21 mouse cellular contexts compared by ENCODE assay signal in the genomic region with DNA sequence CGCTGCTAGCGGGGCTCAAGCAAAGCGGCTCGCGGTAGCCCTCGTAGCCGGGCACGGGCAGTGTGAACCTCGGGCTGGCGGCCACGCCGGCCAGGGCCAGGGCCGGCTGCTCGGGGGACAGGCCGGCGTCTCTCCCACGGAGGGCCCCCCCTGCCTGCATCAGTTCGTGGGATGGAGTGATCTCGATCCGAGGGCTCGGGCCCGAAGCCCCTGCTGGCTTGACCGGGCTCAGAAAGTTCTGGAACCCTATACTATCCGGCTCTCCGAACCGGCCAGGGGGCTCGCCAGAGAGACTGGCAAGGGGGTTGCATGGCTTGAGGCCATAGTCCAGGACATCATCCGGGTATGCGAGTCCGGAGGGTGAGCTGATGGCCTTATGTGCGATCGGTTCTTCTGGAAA. TPM values are rescaled to one million over a fixed set of nuclear protein-coding genes. Genes with fewer than 3 reads are reported as not detected.
DNase-seq lines count a peak whose midpoint lies in the region; ATAC-seq and TF ChIP-seq lines count a peak whose summit lies in the region.
"Had no signal": no experiment of that assay in that cellular context is flagged by ENCODE, and none has a peak within 500 bp of the region (broad histone marks: within the 10 kb centered on the region; RNA-seq: fewer than 3 reads in every experiment).

No protein-coding gene starts in this region.

- DNase-seq in hindbrain, embryonic 10.5 days (ENCODE audit: low spot score), result no peak
- DNase-seq in ovary, postnatal 14 days (ENCODE audit: low spot score), result no peak
- no peak for DNase-seq in forebrain, embryonic 14.5 days (ENCODE audit: low spot score)
- DNase-seq: adrenal gland, adult 8-10 months; adrenal gland, postnatal 14 days; adrenal gland, postnatal 36 days; cerebellum, adult 11-12 months; cerebellum, adult 2 months; cerebellum, adult 9-10 months; cerebellum, postnatal 10 days; cerebellum, postnatal 25 days had no signal

- no peak overlapping the region for H3K27ac ChIP-seq in hindbrain, embryonic 15.5 days (replicated peaks)
- H3K27ac ChIP-seq in hindbrain, embryonic 10.5 days, result no peak overlapping the region
- no peak overlapping the region for H3K27ac ChIP-seq in ES-Bruce4 (ENCODE audit: insufficient read depth, low read length)
- no peak overlapping the region for H3K27ac ChIP-seq in forebrain, embryonic 14.5 days (ENCODE audit: low read depth, low read length)
- H3K27ac ChIP-seq: embryonic facial prominence, embryonic 10.5 days; embryonic facial prominence, embryonic 12.5 days; forebrain, embryonic 13.5 days had no signal

- H3K27me3 ChIP-seq in hindbrain, embryonic 15.5 days, result no peaks in the 10 kb centered on the region
- no peaks in the 10 kb centered on the region for H3K27me3 ChIP-seq in hindbrain, embryonic 10.5 days (ENCODE audit: insufficient read depth, poor library complexity, severe bottlenecking)
- H3K27me3 ChIP-seq in E14TG2a.4 (ENCODE audit: insufficient read depth, low read length) (peaks cover 61% of the 10 kb centered on the region), ES-Bruce4 (ENCODE audit: control insufficient read depth, insufficient read depth, low read length, poor library complexity, severe bottlenecking) (no peaks in the 10 kb centered on the region)
- no peaks in the 10 kb centered on the region for H3K27me3 ChIP-seq in forebrain, embryonic 14.5 days (replicated peaks; ENCODE audit: control insufficient read depth, insufficient read depth, low read length)
- H3K27me3 ChIP-seq: embryonic facial prominence, embryonic 12.5 days; forebrain, embryonic 13.5 days; Patski had no signal

- ATAC-seq in hindbrain, embryonic 15.5 days (ENCODE audit: low FRiP score, low read depth), result 0 out of 2 replicates have a peak, but pooled peaks have one; percentile 23
- no peak for ATAC-seq in forebrain, embryonic 14.5 days
- ATAC-seq: activated CD4-positive, CD25-positive, alpha-beta regulatory T cell, adult 4 months; forebrain, embryonic 13.5 days; forebrain, embryonic 16.5 days; Patski had no signal

- no peaks in the 10 kb centered on the region for H3K4me1 ChIP-seq in hindbrain, embryonic 15.5 days (replicated peaks)
- H3K4me1 ChIP-seq in hindbrain, embryonic 10.5 days (replicated peaks), result peaks cover 12% of the 10 kb centered on the region; the same call in 1 of the 2 replicates
- peaks cover 11% of the 10 kb centered on the region for H3K4me1 ChIP-seq in E14TG2a.4 (replicated peaks; ENCODE audit: low read depth, low read length)
- H3K4me1 ChIP-seq in ES-Bruce4 (ENCODE audit: control insufficient read depth, insufficient read depth, low read length), result peaks cover 2% of the 10 kb centered on the region
- H3K4me1 ChIP-seq in forebrain, embryonic 14.5 days (ENCODE audit: control insufficient read depth, insufficient read depth, low read length), result no peaks in the 10 kb centered on the region

- H3K4me2 ChIP-seq in hindbrain, embryonic 15.5 days, result no peak overlapping the region
- H3K4me2 ChIP-seq in forebrain, embryonic 14.5 days (ENCODE audit: low read length), result no peak overlapping the region
- H3K4me2 ChIP-seq: embryonic facial prominence, embryonic 12.5 days; forebrain, embryonic 13.5 days had no signal

- no peak for TF ChIP-seq POLR2A in ES-Bruce4 (IDR thresholded peaks at IDR 0.05; ENCODE audit: insufficient read depth, low read length)

- TF ChIP-seq EP300 in ES-Bruce4 (IDR thresholded peaks at IDR 0.05; ENCODE audit: insufficient read depth, low read depth, low read length), result no peak

- H3K9ac ChIP-seq in hindbrain, embryonic 15.5 days, result no peak overlapping the region
- H3K9ac ChIP-seq in ES-Bruce4 (ENCODE audit: low read depth, poor library complexity, severe bottlenecking), result peak overlapping the region; percentile 5; the same call in 1 of the 2 replicates
- no peak overlapping the region for H3K9ac ChIP-seq in forebrain, embryonic 14.5 days (ENCODE audit: low read length)
- H3K9ac ChIP-seq: embryonic facial prominence, embryonic 12.5 days; forebrain, embryonic 13.5 days had no signal

- no peaks in the 10 kb centered on the region for H3K36me3 ChIP-seq in hindbrain, embryonic 15.5 days
- H3K36me3 ChIP-seq in hindbrain, embryonic 10.5 days, result no peaks in the 10 kb centered on the region
- no peaks in the 10 kb centered on the region for H3K36me3 ChIP-seq in E14TG2a.4 (ENCODE audit: insufficient read depth, low read length)
- no peaks in the 10 kb centered on the region for H3K36me3 ChIP-seq in ES-Bruce4 (ENCODE audit: control insufficient read depth, insufficient read depth, low read length, poor library complexity, severe bottlenecking)
- H3K36me3 ChIP-seq in forebrain, embryonic 14.5 days (ENCODE audit: control insufficient read depth, insufficient read depth, low read length), result no peaks in the 10 kb centered on the region
- H3K36me3 ChIP-seq: embryonic facial prominence, embryonic 10.5 days; embryonic facial prominence, embryonic 12.5 days; G1E had no signal

- 95% methylated on average over 32 of the region's 32 CpGs for WGBS in hindbrain, embryonic 15.5 days
- WGBS in hindbrain, embryonic 10.5 days, result 94% methylated on average over 32 of the region's 32 CpGs
- 95% methylated on average over 27 of the region's 32 CpGs for WGBS in forebrain, embryonic 14.5 days

- TF ChIP-seq CTCF in E14TG2a.4 (conservative IDR thresholded peaks at IDR 0.05; ENCODE audit: low read length) (no peak), ES-Bruce4 (IDR thresholded peaks at IDR 0.05; ENCODE audit: low read depth, low read length) (no peak)

- H3K9me3 ChIP-seq in hindbrain, embryonic 15.5 days, result no peaks in the 10 kb centered on the region
- peaks cover 10% of the 10 kb centered on the region; the same call in 1 of the 2 replicates for H3K9me3 ChIP-seq in hindbrain, embryonic 10.5 days
- H3K9me3 ChIP-seq in E14TG2a.4 (ENCODE audit: low read length) (no peaks in the 10 kb centered on the region), ES-Bruce4 (replicated peaks; ENCODE audit: control insufficient read depth, insufficient read depth, low read length, poor library complexity, severe bottlenecking) (no peaks in the 10 kb centered on the region)
- no peaks in the 10 kb centered on the region for H3K9me3 ChIP-seq in forebrain, embryonic 14.5 days (replicated peaks; ENCODE audit: control insufficient read depth, low read length)
- H3K9me3 ChIP-seq: embryonic facial prominence, embryonic 12.5 days; forebrain, embryonic 13.5 days had no signal

- no peak overlapping the region for H3K4me3 ChIP-seq in hindbrain, embryonic 15.5 days
- no peak overlapping the region for H3K4me3 ChIP-seq in hindbrain, embryonic 10.5 days
- H3K4me3 ChIP-seq in E14TG2a.4 (replicated peaks; ENCODE audit: low read length) (peak overlapping the region; percentile 66), ES-Bruce4 (ENCODE audit: low read depth, low read length) (peak overlapping the region; percentile 46)
- H3K4me3 ChIP-seq in forebrain, embryonic 14.5 days (ENCODE audit: low read depth, low read length), result no peak overlapping the region
- H3K4me3 ChIP-seq: embryonic facial prominence, embryonic 10.5 days; embryonic facial prominence, embryonic 12.5 days; forebrain, embryonic 13.5 days had no signal

RNA-seq across cellular contexts. Expression of gene Nfatc2, which starts 30.2 kb away (rescaled TPM):
- 3.8 and 4.6 TPM in 2 replicates for polyA plus RNA-seq in hindbrain, embryonic 15.5 days (2015; fragmentation: Nextera tagmentation; extraction: Ambion mirVana)
- polyA plus RNA-seq in hindbrain, embryonic 10.5 days (2016; fragmentation: Nextera tagmentation; extraction: Ambion mirVana), result 0.42 and 0.50 TPM in 2 replicates
- 7.8 and 8.7 TPM in 2 replicates for polyA plus RNA-seq in ES-Bruce4 (2011; ENCODE audit: insufficient read depth, insufficient read length, low read depth, missing spikeins)
- polyA plus RNA-seq in forebrain, embryonic 14.5 days (2014; fragmentation: Nextera tagmentation; extraction: Ambion mirVana), result 1.2 and 1.4 TPM in 2 replicates
- polyA plus RNA-seq: G1E had no signal

Comparison
In these comparisons a context has a peak if more than half of its experiments do, and no peak if none do; other contexts are left out.
1. H3K4me3 ChIP-seq: peak in E14TG2a.4 (single experiment) and ES-Bruce4 (single experiment); none in hindbrain, embryonic 15.5 days (single experiment), hindbrain, embryonic 10.5 days (single experiment) and forebrain, embryonic 14.5 days (single experiment).